Mouse (Mus musculus) splenic B cell, adult 2 months (primary cell): ENCODE measurements around the gene Ptges3l.
"Not testable (repeated sequence)": the region's sequence is repeated elsewhere in the genome, so short reads cannot be mapped to it uniquely, and the experiment has no call there.

ENCODE experiments used
- DNase-seq: peaks from one replicate; pipeline ENCODE4 v3.0.0-alpha.2; 2011; ENCODE audit warnings: low read depth, low spot score
- H3K27me3 ChIP-seq: 2 replicates; pipeline ENCODE4 v1.6.1; 2012; ENCODE audit warnings: mild to moderate bottlenecking, low read length, moderate library complexity, mixed read lengths; ENCODE audit not compliant: control insufficient read depth, poor library complexity, insufficient read depth, severe bottlenecking
- H3K36me3 ChIP-seq: 2 replicates; pipeline ENCODE4 v1.6.1; 2012; ENCODE audit warnings: mild to moderate bottlenecking, low read length, moderate library complexity, mixed read lengths; ENCODE audit not compliant: control insufficient read depth, poor library complexity, insufficient read depth, severe bottlenecking

The Ptges3l gene

DNA sequence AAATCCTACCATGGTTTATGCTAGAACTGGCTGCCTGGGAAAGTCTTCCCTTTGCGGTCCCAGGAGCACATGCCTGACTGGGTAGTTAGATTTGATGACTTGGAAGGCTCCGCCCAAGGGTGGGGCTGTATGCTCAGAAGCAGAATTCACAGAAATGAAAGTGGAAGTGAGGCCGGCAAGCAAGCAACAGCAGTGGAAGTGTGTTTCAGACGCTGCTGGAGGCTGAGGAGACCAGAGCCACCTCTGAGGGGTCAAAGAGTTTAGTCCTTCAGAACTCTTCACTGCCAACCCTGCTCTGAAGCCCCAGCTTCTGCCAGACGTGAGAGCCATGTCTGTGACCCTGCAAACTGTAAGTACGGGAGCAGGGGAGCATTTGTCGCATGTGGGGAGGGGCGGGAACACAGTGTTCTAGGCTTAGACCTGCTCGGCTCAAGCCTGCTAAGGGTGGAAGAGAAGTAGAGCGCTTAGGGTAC is 23.2 kb upstream of the Ptges3l start, which contains the start of gene Ifi35:
Ifi35 (plus strand) TSS at position 134 of the 473 bp plus-strand sequence.
- H3K36me3 ChIP-seq = peaks cover 6% of the 10 kb centered on the region
- peak; percentile 82 for DNase-seq
- H3K27me3 ChIP-seq = no peaks in the 10 kb centered on the region

DNA sequence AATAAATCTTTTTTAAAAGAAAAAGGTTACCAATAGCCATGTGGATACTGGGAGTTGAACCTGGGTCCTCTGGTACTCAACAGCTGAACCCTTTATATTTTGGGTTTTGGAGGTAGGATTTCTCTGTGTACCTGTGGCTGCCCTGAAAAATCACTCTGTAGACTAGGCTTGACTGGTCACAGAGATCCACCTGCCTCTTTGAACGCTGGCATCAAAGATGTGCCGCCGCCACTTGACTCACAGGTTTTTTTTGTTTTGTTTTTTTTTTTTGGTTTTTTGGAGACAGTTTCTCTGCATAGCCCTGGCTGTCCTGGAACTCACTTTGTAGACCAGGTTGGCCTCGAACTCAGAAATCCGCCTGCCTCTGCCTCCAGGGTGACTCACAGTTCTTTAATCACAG is 22.7 kb upstream of the Ptges3l start:
- DNase-seq = no peak
- H3K36me3 ChIP-seq = peaks cover 6% of the 10 kb centered on the region
- H3K27me3 ChIP-seq = no peaks in the 10 kb centered on the region

GRCm38 (mm10) chr11:101446860-101447259 is 21.7 kb upstream of the Ptges3l start:
- not testable (repeated sequence) for H3K27me3 ChIP-seq, DNase-seq, H3K36me3 ChIP-seq

- no peak for DNase-seq
- Histone ChIP-seq H3K36me3 (peaks cover 6% of the 10 kb centered on the region), H3K27me3 (no peaks in the 10 kb centered on the region)
Measured at GRCm38 (mm10) chr11:101446319-101446718, 21.2 kb upstream of the Ptges3l start.

- H3K27me3 ChIP-seq = no peaks in the 10 kb centered on the region
- DNase-seq = no peak
- peaks cover 4% of the 10 kb centered on the region for H3K36me3 ChIP-seq
Measured at GRCm38 (mm10) chr11:101442760-101443159, 17.6 kb upstream of the Ptges3l start.

DNA sequence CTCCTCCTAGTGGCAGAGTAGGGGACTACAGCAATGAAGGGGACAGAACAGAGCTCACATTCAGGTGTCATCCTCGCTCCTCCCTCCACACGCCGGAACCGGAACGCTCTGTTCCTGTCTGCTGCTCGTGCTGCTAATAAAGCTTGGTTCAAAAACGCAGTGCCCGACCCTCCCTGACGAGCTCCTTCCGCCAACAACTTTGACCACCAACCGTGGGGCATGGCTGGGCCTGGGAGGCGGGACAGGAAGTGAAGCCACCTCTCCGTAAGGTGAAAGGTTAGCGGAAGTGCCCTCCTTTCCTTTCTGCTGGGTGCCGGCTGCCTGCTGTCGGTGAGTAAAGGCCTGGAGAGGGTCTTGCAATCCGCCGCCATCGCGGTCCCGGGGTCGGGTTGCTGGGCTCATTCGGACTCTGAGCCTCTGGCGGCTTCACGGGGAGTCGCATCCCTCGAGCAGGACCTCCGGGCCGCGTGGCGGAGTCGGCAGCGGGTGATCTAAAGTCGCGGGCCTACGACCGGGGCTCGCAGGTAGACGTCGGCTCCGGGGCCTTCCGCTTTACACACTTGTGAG is 17.1 kb upstream of the Ptges3l start, which contains the start of gene Rpl27:
Rpl27 (plus strand) TSS at position 172 of the 567 bp plus-strand sequence.
- peak; percentile 100 for DNase-seq
- no peaks in the 10 kb centered on the region for H3K27me3 ChIP-seq

GRCm38 (mm10) chr11:101441450-101442126 is 16.5 kb upstream of the Ptges3l start:
- H3K27me3 ChIP-seq = not testable (repeated sequence)

More for the DNA sequence above, 17.1 kb upstream of the Ptges3l start, which contains the start of gene Rpl27:
- peaks cover 4% of the 10 kb centered on the region for H3K36me3 ChIP-seq

GRCm38 (mm10) chr11:101438006-101438405 is 12.9 kb upstream of the Ptges3l start:
- not testable (repeated sequence) for H3K36me3 ChIP-seq, DNase-seq, H3K27me3 ChIP-seq

More at GRCm38 (mm10) chr11:101441450-101442126, 16.5 kb upstream of the Ptges3l start:
- DNase-seq, H3K36me3 ChIP-seq: not testable (repeated sequence)

- Histone ChIP-seq H3K36me3 (no peaks in the 10 kb centered on the region; the same call in 1 of the 2 replicates), H3K27me3 (no peaks in the 10 kb centered on the region)
- no peak for DNase-seq
Measured at GRCm38 (mm10) chr11:101436916-101437315, 11.8 kb upstream of the Ptges3l start.

- no peaks in the 10 kb centered on the region; the same call in 1 of the 2 replicates for H3K36me3 ChIP-seq
- no peak for DNase-seq
- H3K27me3 ChIP-seq = no peaks in the 10 kb centered on the region
Measured at GRCm38 (mm10) chr11:101435831-101436230, 10.7 kb upstream of the Ptges3l start.

DNA sequence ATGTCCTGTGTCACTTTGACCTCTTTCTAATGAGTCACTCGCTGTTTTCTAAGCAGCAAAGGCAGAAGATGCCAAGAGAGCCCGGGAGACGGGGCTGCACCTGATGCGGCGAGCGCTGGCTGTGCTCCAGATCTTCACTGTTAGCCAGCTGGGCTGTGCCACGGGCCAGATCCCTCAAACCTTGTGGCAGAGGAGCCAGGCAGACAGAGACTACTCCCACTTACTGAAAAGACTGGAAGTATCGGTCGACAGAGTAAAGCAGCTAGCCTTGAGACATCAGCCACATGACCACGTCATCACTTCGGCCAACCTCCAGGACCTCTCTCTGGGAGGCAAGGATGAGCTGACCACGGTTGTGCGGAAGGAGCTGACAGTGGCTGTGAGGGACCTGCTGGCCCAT is 8.3 kb upstream of the Ptges3l start:
- no peak for DNase-seq
- H3K36me3 ChIP-seq = peaks cover 4% of the 10 kb centered on the region
- no peaks in the 10 kb centered on the region for H3K27me3 ChIP-seq

- DNase-seq = no peak
- no peaks in the 10 kb centered on the region for H3K27me3 ChIP-seq
- peaks cover 4% of the 10 kb centered on the region for H3K36me3 ChIP-seq
Measured at GRCm38 (mm10) chr11:101431327-101431726, 6.2 kb upstream of the Ptges3l start.

GRCm38 (mm10) chr11:101426165-101426564 is 1.0 kb upstream of the Ptges3l start:
- H3K27me3 ChIP-seq = no peaks in the 10 kb centered on the region
- H3K36me3 ChIP-seq = peaks cover 4% of the 10 kb centered on the region
- no peak for DNase-seq

DNA sequence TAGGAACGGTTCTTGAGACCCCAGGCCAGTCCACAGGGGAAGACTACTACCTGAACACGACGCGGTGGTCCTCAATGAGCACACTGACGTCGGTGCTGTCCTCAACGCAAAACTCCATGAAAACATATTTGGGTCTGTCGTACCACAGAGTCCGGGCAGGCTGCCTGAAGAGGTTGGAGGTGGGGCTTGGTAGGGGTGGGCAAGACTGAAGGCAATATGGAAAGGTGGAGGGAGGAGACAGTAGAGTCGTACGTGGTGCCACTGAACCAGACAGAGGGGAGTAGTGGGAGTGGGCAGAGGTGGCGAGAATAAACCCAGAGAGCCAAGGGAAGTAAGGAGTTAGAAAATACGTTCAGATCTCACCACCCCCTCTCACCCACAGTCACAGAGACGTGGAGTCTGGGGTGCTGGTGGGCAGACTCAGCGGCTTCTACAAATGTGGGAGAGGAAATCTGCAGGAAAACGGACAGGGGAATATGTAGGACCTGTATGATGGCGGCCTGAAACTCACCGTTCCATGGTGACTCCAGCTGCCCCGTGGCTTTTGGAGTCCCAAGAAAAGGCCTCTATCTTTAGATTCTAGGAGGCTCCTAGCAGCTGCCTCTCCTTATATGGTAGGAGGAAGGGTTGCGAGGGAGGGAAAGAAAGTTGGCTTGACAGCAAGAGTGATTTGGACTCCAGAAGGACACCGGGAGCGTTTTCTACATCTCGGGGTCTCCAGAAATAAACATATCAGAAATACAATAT is 855 bp downstream of the Ptges3l start, which contains the start of gene Gm27029:
Gm27029 (minus strand) TSS at position 692 of the 747 bp plus-strand sequence.
- Histone ChIP-seq H3K27me3 (no peaks in the 10 kb centered on the region), H3K36me3 (0 out of 2 replicates have a peak, but pooled peaks cover 2% of the 10 kb centered on the region)
- DNase-seq = peak; percentile 15

DNA sequence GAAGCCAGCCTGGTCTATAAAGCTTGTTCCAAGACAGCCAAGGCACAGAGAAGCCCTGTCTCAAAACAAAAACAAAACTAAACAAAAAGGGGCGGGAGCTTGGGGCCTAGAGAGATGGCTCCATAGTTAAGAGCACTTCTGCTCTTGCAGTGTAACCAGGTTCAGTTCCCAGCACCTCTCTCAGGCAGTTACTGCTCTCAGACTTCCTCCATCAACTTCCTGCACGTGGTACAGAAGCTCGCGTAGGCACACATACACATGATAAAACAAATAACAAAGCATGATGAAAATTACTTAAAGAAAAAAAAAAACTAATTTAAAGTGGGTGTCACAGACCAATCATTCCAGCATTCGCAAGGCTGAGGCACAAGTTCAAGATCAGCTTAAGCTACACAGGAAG is 5.0 kb downstream of the Ptges3l start:
- H3K27me3 ChIP-seq = no peaks in the 10 kb centered on the region
- no peak for DNase-seq

More for the DNA sequence above, 5.0 kb downstream of the Ptges3l start:
- no peaks in the 10 kb centered on the region for H3K36me3 ChIP-seq
